Comparison of ENCODE assay signal across 33 mouse cellular contexts in genomic region chr6:92973340-92973739, GRCm38 (mm10). TPM values are rescaled to one million over a fixed set of nuclear protein-coding genes. Genes with fewer than 3 reads are reported as not detected.
"Had no signal": no experiment of that assay in that cellular context is flagged by ENCODE, and none has a peak within 500 bp of the region (broad histone marks: within the 10 kb centered on the region; RNA-seq: fewer than 3 reads in every experiment).

No protein-coding gene starts in this region.

- H3K9ac ChIP-seq: limb, embryonic 12.5 days; limb, embryonic 13.5 days; limb, embryonic 15.5 days; liver, embryonic 12.5 days; liver, embryonic 13.5 days; liver, embryonic 14.5 days; liver, embryonic 15.5 days; liver, postnatal 0 days; lung, embryonic 14.5 days; lung, embryonic 15.5 days; midbrain, embryonic 12.5 days; midbrain, embryonic 13.5 days; midbrain, embryonic 15.5 days had no signal

- H3K27ac ChIP-seq: limb, embryonic 10.5 days; limb, embryonic 12.5 days; limb, embryonic 13.5 days; limb, embryonic 15.5 days; liver, embryonic 12.5 days; liver, embryonic 13.5 days; liver, embryonic 14.5 days; liver, embryonic 15.5 days; lung, embryonic 15.5 days; macrophage; midbrain, embryonic 10.5 days; midbrain, embryonic 12.5 days; midbrain, embryonic 13.5 days; midbrain, embryonic 15.5 days had no signal

- ATAC-seq: liver, embryonic 12.5 days; liver, postnatal 0 days; lung, postnatal 0 days; midbrain, embryonic 13.5 days; midbrain, embryonic 15.5 days; midbrain, embryonic 16.5 days had no signal

- H3K9me3 ChIP-seq: limb, embryonic 10.5 days; limb, embryonic 12.5 days; limb, embryonic 13.5 days; limb, embryonic 15.5 days; liver, embryonic 12.5 days; liver, embryonic 13.5 days; liver, embryonic 15.5 days; lung, embryonic 15.5 days; midbrain, embryonic 10.5 days; midbrain, embryonic 12.5 days; midbrain, embryonic 13.5 days; midbrain, embryonic 15.5 days had no signal

- H3K4me3 ChIP-seq: limb, embryonic 10.5 days; limb, embryonic 12.5 days; limb, embryonic 13.5 days; limb, embryonic 15.5 days; liver, embryonic 12.5 days; liver, embryonic 13.5 days; liver, embryonic 15.5 days; lung, embryonic 15.5 days; megakaryocyte, embryonic 14.5 days; midbrain, embryonic 10.5 days; midbrain, embryonic 12.5 days; midbrain, embryonic 13.5 days; midbrain, embryonic 15.5 days; myocyte had no signal

- H3K36me3 ChIP-seq: limb, embryonic 10.5 days; limb, embryonic 12.5 days; limb, embryonic 13.5 days; limb, embryonic 15.5 days; liver, embryonic 12.5 days; liver, embryonic 13.5 days; liver, embryonic 15.5 days; lung, embryonic 15.5 days; midbrain, embryonic 10.5 days; midbrain, embryonic 12.5 days; midbrain, embryonic 13.5 days; midbrain, embryonic 15.5 days had no signal

- H3K4me2 ChIP-seq: limb, embryonic 12.5 days; limb, embryonic 13.5 days; limb, embryonic 15.5 days; liver, embryonic 11.5 days; liver, embryonic 12.5 days; liver, embryonic 13.5 days; liver, embryonic 15.5 days; lung, embryonic 14.5 days; lung, embryonic 15.5 days; midbrain, embryonic 11.5 days; midbrain, embryonic 12.5 days; midbrain, embryonic 13.5 days; midbrain, embryonic 15.5 days had no signal

- DNase-seq: left cerebral cortex, postnatal 4 days; liver; liver, embryonic 13.5 days; liver, postnatal 0 days; lung, adult 18-20 months; lung, adult 2 months; lung, embryonic 14.5 days; lung, postnatal 10 days; lung, postnatal 14 days; lung, postnatal 36 days; lung, postnatal 4 days; midbrain, embryonic 14.5 days had no signal

- H3K4me1 ChIP-seq: limb, embryonic 10.5 days; limb, embryonic 12.5 days; limb, embryonic 15.5 days; liver, embryonic 12.5 days; liver, embryonic 13.5 days; liver, embryonic 15.5 days; megakaryocyte, embryonic 14.5 days; midbrain, embryonic 10.5 days; midbrain, embryonic 12.5 days; midbrain, embryonic 13.5 days; midbrain, embryonic 15.5 days had no signal

- H3K27me3 ChIP-seq: limb, embryonic 12.5 days; limb, embryonic 13.5 days; limb, embryonic 15.5 days; liver, embryonic 12.5 days; liver, embryonic 13.5 days; liver, embryonic 15.5 days; lung, embryonic 15.5 days; megakaryocyte, embryonic 14.5 days; midbrain, embryonic 13.5 days; midbrain, embryonic 15.5 days had no signal

RNA-seq across cellular contexts. Expression of gene Adamts9, which starts 30.0 kb away (rescaled TPM):
- total RNA-seq: megakaryocyte progenitor cell, adult 5-6 weeks; megakaryocyte-erythroid progenitor cell, adult 5-6 weeks had no signal
- polyA plus RNA-seq: macrophage had no signal
